Mouse (Mus musculus): ENCODE measurements around the gene Fbxl22.

The Fbxl22 gene

GRCm38 (mm10) chr9:66514256-66514770 lies at the start of gene Fbxl22:
Gene Fbxl22, minus strand, starts transcription at chr9:66514593.
- no peak for DNase-seq (ENCODE audit: low spot score)

DNA sequence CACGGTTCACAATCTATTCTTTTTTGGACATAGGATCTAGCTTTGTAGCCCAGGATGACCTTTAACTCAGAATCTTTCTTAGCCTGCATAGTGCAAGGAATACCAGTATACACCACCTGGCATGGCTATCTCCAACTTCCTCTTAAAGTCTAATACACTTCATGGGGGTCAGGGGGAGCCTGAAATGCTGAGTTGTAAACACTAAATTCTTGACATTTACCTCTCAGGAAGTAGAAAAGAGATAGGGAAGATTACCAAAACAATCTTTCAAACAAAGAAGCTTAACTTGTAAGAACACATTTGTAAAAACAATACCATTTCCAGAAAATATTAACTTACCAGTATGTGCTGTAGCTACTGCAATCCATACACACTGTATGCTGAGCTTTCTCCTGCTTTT lies 47.8 kb upstream of the Fbxl22 start:
- DNase-seq (ENCODE audit: low spot score) = no peak

DNA sequence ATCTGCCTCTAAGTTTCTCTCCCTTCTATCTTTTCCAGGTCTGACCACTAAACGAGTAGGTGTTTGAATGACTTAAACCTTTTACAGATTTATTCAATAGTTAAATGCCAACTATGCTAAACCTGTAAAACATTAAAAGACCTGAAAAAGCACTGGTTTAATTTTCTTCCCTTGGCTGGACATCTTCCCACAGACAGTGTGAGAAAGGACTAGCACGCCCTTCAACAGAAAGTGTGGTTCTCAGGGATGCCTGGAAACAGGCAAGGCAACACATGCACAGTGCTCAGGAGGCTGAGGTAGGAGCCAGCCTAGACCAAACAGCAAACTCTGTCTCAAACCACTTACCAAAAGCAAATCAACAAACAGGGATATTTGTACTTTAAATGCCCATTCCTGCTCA lies 47.1 kb upstream of the Fbxl22 start:
- no peak for DNase-seq (ENCODE audit: low spot score)

DNA sequence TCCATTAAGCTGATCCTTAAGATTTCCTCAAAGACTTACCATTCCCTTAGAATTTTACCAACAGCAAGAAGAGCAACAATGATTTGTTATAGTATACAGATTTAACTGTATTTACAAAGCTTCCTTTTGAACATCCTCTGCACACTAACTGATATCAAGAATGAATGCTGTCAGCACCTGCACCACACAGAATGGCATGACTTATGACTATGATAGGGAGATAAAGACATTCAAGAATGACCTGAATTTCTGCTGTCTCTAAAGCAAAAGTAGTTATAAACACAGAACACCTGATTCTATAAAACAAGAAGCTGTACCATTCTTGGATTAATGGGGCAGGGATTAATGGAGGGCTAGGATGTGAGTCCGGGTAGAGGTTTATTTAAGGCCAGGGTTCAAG lies 46.3 kb upstream of the Fbxl22 start:
- DNase-seq (ENCODE audit: low spot score) = peak; percentile 17

DNA sequence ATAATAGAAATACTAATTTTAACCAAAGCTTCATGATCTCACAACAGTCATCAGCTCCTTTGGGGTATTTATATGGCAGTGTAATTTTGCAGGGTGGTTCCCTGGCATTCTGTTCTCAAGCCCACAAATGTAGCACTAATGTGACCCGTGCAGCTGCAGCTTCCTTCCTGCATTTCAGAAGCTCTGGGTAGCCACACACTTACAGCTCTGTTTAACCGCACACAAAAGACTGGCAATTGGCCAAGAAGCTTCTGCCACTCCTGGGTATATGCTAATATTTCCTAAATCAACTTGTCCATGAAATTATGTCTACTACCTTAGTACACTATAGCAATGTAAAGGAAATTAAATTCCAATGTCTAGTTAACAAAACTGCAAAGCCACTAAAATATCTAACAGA lies 45.9 kb upstream of the Fbxl22 start:
- DNase-seq (ENCODE audit: low spot score) = peak; percentile 60

DNA sequence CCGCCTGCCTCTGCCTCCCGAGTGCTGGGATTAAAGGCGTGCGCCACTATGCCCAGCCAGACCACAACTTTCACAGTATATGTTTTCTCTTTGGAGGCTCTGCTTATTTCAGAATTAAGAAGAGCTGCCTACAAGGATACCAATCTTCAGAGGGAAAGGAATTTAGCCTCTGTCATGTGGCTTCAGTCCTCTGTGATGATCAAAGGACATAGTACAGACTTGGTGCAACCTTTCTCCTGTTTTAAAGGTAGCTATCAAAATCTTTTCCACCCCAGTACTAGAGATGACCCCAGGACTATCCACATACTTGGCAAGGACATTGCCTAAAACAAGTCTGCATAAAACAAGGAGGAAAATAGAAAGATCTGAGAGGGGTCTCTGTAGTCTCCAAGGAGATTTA lies 44.6 kb upstream of the Fbxl22 start:
- DNase-seq (ENCODE audit: low spot score) = no peak

GRCm38 (mm10) chr9:66542785-66543184 lies 28.4 kb upstream of the Fbxl22 start:
- no peak for DNase-seq (ENCODE audit: low spot score)

GRCm38 (mm10) chr9:66521595-66521994 lies 7.2 kb upstream of the Fbxl22 start:
- no peak for DNase-seq (ENCODE audit: low spot score)

DNA sequence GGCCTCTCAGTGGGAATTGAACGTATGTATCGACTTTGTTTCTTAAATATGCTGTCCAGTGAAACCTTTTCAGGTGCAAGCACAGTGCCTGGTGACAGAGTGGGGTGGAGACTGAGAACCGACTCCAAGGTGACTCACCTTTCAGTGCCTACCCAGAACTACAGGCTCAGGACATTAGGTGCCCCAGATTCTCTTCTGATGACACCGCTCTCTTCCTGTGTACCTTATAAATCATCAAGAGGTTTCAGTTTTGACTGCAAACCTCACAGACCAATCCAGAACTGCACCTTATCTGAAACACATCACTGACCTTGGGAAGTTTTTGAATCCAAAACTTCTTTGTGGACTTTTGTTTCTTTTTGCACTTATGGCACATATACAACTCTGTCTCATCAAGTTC lies 5.9 kb upstream of the Fbxl22 start:
- DNase-seq (ENCODE audit: low spot score) = no peak

DNA sequence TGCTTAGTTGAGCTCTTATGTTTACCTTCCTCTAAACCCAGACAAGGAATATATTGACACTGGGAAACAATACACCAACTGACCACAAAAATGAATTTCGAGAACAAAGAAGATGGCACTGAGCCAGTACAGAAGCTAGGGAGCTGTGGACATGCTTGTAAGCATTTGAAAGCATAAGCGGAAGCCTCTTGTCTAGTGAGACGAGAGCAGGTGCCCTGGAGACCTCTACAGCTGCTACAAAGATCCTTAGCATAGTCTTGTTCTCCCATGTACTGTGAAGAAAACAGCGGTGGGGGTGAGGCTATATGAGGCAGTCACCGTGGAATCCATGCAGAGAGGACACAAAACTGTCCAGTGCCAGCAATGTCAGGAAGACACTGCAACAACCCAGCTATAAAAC lies 4.5 kb upstream of the Fbxl22 start:
- peak; percentile 20 for DNase-seq (ENCODE audit: low spot score)

GRCm38 (mm10) chr9:66518251-66518650 lies 3.9 kb upstream of the Fbxl22 start:
- no peak for DNase-seq (ENCODE audit: low spot score)

DNA sequence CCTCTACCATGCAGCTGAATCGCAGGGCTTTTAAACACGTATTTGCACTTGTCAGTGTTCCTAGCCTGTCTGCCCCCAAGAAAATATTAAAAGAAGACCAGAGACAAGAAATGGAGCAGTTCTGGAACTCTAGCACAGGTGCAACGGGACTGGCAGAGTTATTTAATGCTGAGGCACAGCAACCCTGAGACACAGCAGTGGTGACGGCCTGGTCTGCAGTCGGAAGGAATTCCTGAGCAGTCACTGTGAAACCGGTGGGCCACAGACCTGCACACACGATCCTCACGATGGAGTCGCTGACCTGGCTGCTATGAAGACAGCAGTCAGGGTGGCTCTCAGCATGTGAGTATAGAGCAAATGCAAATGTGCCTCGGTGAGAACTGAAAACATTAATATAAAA lies 3.4 kb upstream of the Fbxl22 start:
- no peak for DNase-seq (ENCODE audit: low spot score)

DNA sequence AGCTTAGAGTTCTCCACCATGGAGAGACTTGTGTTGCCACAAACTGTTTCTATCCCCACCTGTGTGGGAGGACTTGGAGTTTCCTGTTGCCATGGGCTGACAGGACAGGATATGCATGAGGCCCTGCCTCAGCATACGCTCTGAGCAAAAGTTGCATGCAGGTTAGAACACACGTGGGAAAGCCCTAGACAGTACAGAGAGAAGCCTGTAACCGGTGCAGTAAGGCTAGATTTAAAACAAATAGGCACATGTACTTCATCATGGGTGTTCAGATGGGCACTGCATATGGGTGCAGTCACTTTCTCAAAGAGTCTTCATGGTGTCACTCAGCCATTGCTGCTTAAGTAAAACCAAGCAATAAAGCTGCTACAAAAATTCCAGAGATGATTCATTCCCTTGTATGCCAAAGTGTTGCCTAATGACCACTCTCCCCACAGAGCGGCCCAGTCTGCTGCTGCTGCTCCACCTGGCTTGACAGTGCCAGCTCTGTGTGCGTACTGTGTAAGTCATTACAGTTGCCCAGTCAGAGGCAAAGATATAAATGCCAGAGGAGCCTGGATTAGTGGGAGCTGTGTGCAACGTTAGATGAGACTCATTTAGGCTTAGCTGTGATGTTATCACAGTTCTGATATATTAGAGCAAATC lies 2.0 kb upstream of the Fbxl22 start:
- DNase-seq (ENCODE audit: low spot score) = peak; percentile 43

- DNase-seq (ENCODE audit: low spot score) = no peak
Measured at GRCm38 (mm10) chr9:66515680-66516210, 1.4 kb upstream of the Fbxl22 start.

GRCm38 (mm10) chr9:66515115-66515514 lies 722 bp upstream of the Fbxl22 start:
- DNase-seq (ENCODE audit: low spot score) = no peak

DNA sequence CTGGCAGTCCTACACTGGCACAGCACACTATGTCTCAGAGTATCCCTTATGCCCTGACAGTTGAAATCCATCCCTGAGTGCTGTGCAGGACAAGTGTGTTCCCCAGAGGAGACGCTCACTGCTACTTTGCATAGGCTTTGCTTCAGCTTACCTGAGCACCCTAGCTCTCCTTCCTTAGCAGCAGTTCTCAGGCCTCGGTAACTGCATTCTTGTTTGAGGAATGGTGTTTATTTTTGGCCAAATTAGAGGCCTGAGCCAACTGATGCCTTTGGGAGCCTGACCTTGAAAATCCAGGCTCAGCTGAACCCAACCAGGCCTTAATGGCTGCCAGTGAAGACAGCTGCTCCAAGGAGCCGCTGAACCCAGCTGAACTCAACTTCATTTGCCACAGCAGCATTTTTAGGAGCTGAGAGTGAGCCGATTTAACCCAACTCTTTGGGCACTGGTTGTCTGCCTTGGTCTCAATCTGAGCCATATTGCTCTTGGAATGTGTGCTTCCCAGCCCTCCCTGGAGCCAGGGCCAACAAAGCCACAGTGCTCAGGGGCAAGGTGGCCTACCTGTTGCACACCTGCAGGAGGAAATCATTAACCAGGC lies 635 bp downstream of the Fbxl22 start:
- no peak for DNase-seq (ENCODE audit: low spot score)

DNA sequence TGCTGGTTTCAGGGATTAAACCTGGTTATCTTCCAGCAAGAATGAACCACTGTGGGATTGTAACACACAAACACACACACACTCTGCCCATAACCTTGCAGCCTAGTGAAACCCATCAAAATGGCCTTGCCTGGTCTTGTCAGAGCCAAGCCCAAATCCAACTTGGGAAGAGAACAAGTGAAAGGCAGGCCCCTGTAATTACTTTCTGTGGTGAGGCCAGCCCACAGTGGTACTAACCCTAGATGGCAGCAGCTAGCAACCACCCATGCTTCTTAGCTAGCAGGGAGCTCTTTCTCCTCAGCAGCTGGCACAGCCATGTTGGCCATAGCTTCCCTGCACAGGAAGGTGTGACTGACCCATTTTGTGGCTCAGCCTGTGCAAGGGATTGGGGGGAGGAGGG lies 1.2 kb downstream of the Fbxl22 start:
- peak; percentile 60 for DNase-seq (ENCODE audit: low spot score)

- peak; percentile 81 for DNase-seq (ENCODE audit: low spot score)
Measured at GRCm38 (mm10) chr9:66512351-66512671, 2.1 kb downstream of the Fbxl22 start.

GRCm38 (mm10) chr9:66511580-66512350 lies 2.6 kb downstream of the Fbxl22 start:
- peak; percentile 93 for DNase-seq (ENCODE audit: low spot score)

GRCm38 (mm10) chr9:66510944-66511343 lies 3.4 kb downstream of the Fbxl22 start:
- DNase-seq (ENCODE audit: low spot score) = peak; percentile 30

DNA sequence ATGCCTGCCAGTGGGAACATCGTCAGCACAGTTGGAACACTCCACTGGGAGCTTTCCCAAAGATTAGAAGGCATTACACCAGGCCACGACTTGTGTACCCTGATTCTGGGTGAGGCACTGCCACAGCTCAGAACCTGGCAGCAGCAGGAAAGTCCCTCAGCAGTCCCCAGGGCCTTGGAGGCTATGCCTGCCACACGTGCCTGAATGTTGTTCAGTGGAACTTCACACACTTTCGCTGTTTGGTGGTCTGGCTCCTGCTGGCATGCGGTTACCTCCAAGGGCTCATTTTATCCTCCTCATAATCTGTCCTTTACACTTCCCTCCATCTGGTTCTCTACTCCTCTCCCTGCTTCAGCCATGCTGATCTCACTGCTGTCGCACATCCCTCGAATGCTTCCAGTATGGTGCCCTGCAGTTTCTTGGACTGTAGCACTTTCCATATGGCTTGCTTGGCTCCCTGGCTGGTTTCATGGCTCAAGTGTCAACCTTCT lies 4.0 kb downstream of the Fbxl22 start:
- DNase-seq (ENCODE audit: low spot score) = peak; percentile 33

GRCm38 (mm10) chr9:66508890-66509399 lies 5.4 kb downstream of the Fbxl22 start:
- no peak for DNase-seq (ENCODE audit: low spot score)

DNA sequence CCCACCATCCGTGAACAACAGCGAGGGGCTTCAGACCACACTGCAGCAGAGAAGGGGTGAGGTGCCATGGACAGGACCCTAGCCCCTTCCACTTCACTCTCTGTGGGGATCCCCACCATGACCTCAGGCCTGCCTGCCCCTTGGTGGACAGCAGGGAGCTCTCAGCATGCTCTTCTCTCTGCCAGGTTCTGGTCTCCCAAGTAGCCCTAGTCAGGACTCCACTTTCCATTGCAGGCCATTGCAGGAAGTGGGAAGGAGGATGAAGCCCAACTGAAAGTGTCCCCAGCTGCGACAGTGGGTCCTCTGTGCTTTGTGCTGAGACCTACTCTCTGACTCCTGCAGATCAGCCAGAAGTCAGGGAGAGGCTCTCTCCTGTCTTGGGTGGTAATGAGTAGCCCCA lies 6.7 kb downstream of the Fbxl22 start:
- no peak for DNase-seq (ENCODE audit: low spot score)

Data from MN1 (cell line).